Mouse (Mus musculus) retina, postnatal 1 day (tissue): ENCODE measurements around the gene Pih1d2.

ENCODE experiments used
- DNase-seq: peaks from one replicate; pipeline ENCODE4 v3.0.0-alpha.2; 2012

Pih1d2 gene

GRCm38 (mm10) chr9:50616766-50617603 lies at the start of gene Pih1d2, which contains the start of gene Nkapd1:
Gene Pih1d2 (plus strand): TSS chr9:50617321.
Gene Nkapd1 (minus strand): TSS chr9:50617464.
- DNase-seq: peak; percentile 95

- no peak for DNase-seq
Observed at GRCm38 (mm10) chr9:50567372-50567771, 49.7 kb upstream of the Pih1d2 start.

- no peak for DNase-seq
Observed at GRCm38 (mm10) chr9:50567881-50568280, 49.2 kb upstream of the Pih1d2 start.

- DNase-seq: no peak
Observed at GRCm38 (mm10) chr9:50569599-50570525, 47.3 kb upstream of the Pih1d2 start.

- DNase-seq: no peak
Observed at GRCm38 (mm10) chr9:50580370-50580769, 36.8 kb upstream of the Pih1d2 start.

GRCm38 (mm10) chr9:50585145-50585818 lies 31.8 kb upstream of the Pih1d2 start:
- DNase-seq: no peak

- DNase-seq: no peak
Observed at GRCm38 (mm10) chr9:50586955-50587354, 30.2 kb upstream of the Pih1d2 start.

GRCm38 (mm10) chr9:50590856-50591518 lies 26.1 kb upstream of the Pih1d2 start:
- no peak for DNase-seq

- no peak for DNase-seq
Observed at GRCm38 (mm10) chr9:50592955-50593354, 24.2 kb upstream of the Pih1d2 start.

- DNase-seq: peak; percentile 63
Observed at GRCm38 (mm10) chr9:50593544-50593943, 23.6 kb upstream of the Pih1d2 start.

GRCm38 (mm10) chr9:50594794-50595417 lies 22.2 kb upstream of the Pih1d2 start:
- DNase-seq: no peak

- no peak for DNase-seq
Observed at GRCm38 (mm10) chr9:50596973-50597372, 20.1 kb upstream of the Pih1d2 start.

- no peak for DNase-seq
Observed at GRCm38 (mm10) chr9:50601536-50601935, 15.6 kb upstream of the Pih1d2 start.

- no peak for DNase-seq
Observed at GRCm38 (mm10) chr9:50602055-50602845, 14.9 kb upstream of the Pih1d2 start.

- peak; percentile 98 for DNase-seq
Observed at GRCm38 (mm10) chr9:50603189-50603997, 13.7 kb upstream of the Pih1d2 start, which contains the start of the genes Sdhd and Timm8b. Gene Sdhd (minus strand): TSS chr9:50603812. Gene Timm8b (plus strand): TSS chr9:50603910.

GRCm38 (mm10) chr9:50603998-50604324 lies 13.2 kb upstream of the Pih1d2 start:
- DNase-seq: no peak

- no peak for DNase-seq
Observed at GRCm38 (mm10) chr9:50604338-50604737, 12.8 kb upstream of the Pih1d2 start.

- DNase-seq: no peak
Observed at GRCm38 (mm10) chr9:50612115-50612514, 5.0 kb upstream of the Pih1d2 start.

GRCm38 (mm10) chr9:50616161-50616560 lies 960 bp upstream of the Pih1d2 start:
- no peak for DNase-seq

- no peak for DNase-seq
Observed at GRCm38 (mm10) chr9:50617794-50618330, 741 bp downstream of the Pih1d2 start.
